Mouse (Mus musculus): ENCODE results near the gene Plin2. TPM values are rescaled to one million over a fixed set of nuclear protein-coding genes. Genes with fewer than 3 reads are reported as not detected.
"Not testable (repeated sequence)": the region's sequence is repeated elsewhere in the genome, so short reads cannot be mapped to it uniquely, and the experiment has no call there.

Plin2 gene
- polyA plus RNA-seq, 1 experiment from 2014 or later = 144 TPM

DNA sequence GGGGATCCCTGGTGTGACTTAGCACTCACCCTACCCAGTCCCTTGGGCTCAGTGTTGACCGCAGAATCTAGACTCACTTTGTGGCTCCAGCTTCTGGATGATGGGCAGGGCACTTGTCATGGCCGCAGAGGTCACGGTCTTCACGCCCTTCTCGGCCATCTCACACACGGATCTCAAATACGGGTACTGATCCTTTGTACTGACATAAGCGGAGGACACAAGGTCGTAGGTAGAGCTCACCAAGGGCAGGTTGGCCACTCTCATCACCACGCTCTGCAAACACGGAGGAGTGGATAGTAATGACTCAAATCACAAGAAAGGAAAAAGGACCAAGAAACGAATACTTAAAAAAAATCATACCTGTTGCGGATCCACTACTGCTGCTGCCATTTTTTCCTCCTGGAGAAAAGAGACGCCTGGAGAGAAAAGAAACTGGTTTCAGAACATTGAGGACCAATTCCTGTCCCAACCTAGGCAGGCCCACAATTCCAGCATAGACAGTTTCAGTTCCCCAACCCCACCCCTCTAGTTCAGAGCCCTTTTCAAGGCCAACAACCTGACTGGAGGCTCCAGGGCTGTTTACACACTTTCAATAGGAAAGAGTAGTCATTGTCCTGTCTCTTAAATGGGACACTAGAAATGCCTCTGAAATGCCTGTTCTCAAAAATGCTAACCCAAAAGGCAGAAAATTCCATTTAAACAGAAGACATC is 1.4 kb downstream of the Plin2 start:
- Histone ChIP-seq H3K27ac (peak overlapping the region; percentile 95), H3K9me3 (replicated peaks) (no peaks in the 10 kb centered on the region), H3K9ac (peak overlapping the region; percentile 96), H3K27me3 (no peaks in the 10 kb centered on the region), H3K4me1 (replicated peaks) (peaks cover 92% of the 10 kb centered on the region), H3K4me3 (replicated peaks) (peak overlapping the region; percentile 88), H3K36me3 (peaks cover 48% of the 10 kb centered on the region), H3K4me2 (peak overlapping the region; percentile 81)
- 86% methylated on average over 14 of the region's 14 CpGs for WGBS (ENCODE audit: insufficient replicate concordance)
- no peak for DNase-seq
- ATAC-seq (ENCODE audit: low read depth) = no peak

DNA sequence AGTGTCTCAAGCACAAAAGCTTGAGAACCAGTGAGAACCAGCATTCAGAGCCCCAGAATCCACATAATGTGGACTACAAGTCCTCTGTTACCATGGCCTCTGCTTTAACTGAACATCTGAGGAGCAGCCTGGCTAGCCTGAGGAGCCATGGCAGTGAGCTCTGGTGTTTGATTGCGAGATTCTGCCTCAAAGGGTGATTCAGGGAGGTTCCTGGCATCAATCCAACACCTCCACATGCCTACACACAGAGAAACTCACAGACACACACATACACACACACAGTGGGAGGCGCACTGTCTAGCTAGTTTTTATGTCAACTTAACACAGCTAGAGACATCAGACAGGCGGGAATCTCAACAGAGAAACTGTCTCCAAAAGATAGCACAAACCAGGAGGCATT is 4.3 kb downstream of the Plin2 start:
- 0 out of 2 replicates have a peak, but pooled peaks cover under 1% of the 10 kb centered on the region for H3K9me3 ChIP-seq (replicated peaks)
- H3K27ac ChIP-seq = peak overlapping the region; percentile 78
- H3K9ac ChIP-seq = peak overlapping the region; percentile 49
- peaks cover 65% of the 10 kb centered on the region for H3K4me1 ChIP-seq (replicated peaks)
- peak overlapping the region; percentile 40 for H3K4me2 ChIP-seq
- DNase-seq (no peak), ATAC-seq (ENCODE audit: low read depth) (no peak)
- peak overlapping the region; percentile 5; the same call in 1 of the 2 replicates for H3K4me3 ChIP-seq (replicated peaks)
- H3K36me3 ChIP-seq = peaks cover 63% of the 10 kb centered on the region
- WGBS (ENCODE audit: insufficient replicate concordance) = 72% methylated on average over 3 of the region's 3 CpGs
- H3K27me3 ChIP-seq = no peaks in the 10 kb centered on the region

DNA sequence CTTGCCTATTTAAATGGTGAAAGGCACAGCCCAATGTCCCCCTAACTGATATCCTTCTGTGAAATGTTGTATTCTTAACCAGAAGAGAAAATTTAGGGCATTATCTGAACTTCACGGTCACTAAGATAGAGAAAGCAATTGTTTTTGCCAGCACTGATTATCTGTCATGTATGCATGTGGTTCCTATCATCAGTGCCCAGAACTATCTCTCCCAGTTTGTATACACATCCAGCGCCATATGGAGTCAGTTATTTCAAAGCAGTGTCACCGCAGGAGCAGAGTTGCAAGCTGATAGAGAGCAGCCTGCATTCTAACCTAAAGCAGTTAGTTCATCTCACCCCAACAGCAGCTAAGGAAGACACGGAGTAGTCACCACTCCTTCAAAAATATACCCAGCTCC is 5.9 kb downstream of the Plin2 start:
- peaks cover 80% of the 10 kb centered on the region for H3K36me3 ChIP-seq
- H3K4me1 ChIP-seq (replicated peaks) = peaks cover 55% of the 10 kb centered on the region
- no peaks in the 10 kb centered on the region for H3K27me3 ChIP-seq
- H3K4me3 ChIP-seq (replicated peaks) = no peak overlapping the region; the same call in 1 of the 2 replicates
- 13% methylated on average over 4 of the region's 4 CpGs for WGBS (ENCODE audit: insufficient replicate concordance)
- peak overlapping the region; percentile 40 for H3K4me2 ChIP-seq
- DNase-seq = peak; percentile 65
- ATAC-seq (ENCODE audit: low read depth) = peak; percentile 89
- H3K9me3 ChIP-seq (replicated peaks) = peaks cover 3% of the 10 kb centered on the region; the same call in 1 of the 2 replicates
- peak overlapping the region; percentile 78 for H3K27ac ChIP-seq
- H3K9ac ChIP-seq = peak overlapping the region; percentile 49; the same call in 1 of the 2 replicates

- 92% methylated on average over 12 of the region's 12 CpGs for WGBS (ENCODE audit: insufficient replicate concordance)
- no peaks in the 10 kb centered on the region for H3K27me3 ChIP-seq
- H3K4me1 ChIP-seq (replicated peaks) = peaks cover 20% of the 10 kb centered on the region
- no peak overlapping the region for H3K27ac ChIP-seq
- H3K4me2 ChIP-seq = no peak overlapping the region
- no peak overlapping the region for H3K9ac ChIP-seq
- peaks cover 3% of the 10 kb centered on the region; the same call in 1 of the 2 replicates for H3K9me3 ChIP-seq (replicated peaks)
- peaks cover 90% of the 10 kb centered on the region for H3K36me3 ChIP-seq
- ATAC-seq (ENCODE audit: low read depth) = no peak
- H3K4me3 ChIP-seq (replicated peaks) = no peak overlapping the region
- DNase-seq = no peak
These were observed 12.7 kb downstream of the Plin2 start for GRCm38 (mm10) chr4:86657176-86657575.

- not testable (repeated sequence) for H3K27ac ChIP-seq; H3K9me3 ChIP-seq (replicated peaks); ATAC-seq (ENCODE audit: low read depth); H3K27me3 ChIP-seq; DNase-seq; H3K9ac ChIP-seq; H3K4me3 ChIP-seq (replicated peaks); H3K4me2 ChIP-seq
- H3K36me3 ChIP-seq = peaks cover 84% of the 10 kb centered on the region
- peaks cover 26% of the 10 kb centered on the region for H3K4me1 ChIP-seq (replicated peaks)
- 82% methylated on average over 8 of the region's 8 CpGs for WGBS (ENCODE audit: insufficient replicate concordance)
These were observed 13.4 kb downstream of the Plin2 start for GRCm38 (mm10) chr4:86656410-86656809.

GRCm38 (mm10) chr4:86651686-86652384 is 18.0 kb downstream of the Plin2 start:
- Histone ChIP-seq H3K27ac (peak overlapping the region; percentile 21; the same call in 1 of the 2 replicates), H3K9me3 (replicated peaks) (no peaks in the 10 kb centered on the region), H3K4me2 (no peak overlapping the region), H3K36me3 (peaks cover 43% of the 10 kb centered on the region), H3K27me3 (no peaks in the 10 kb centered on the region), H3K4me1 (replicated peaks) (peaks cover 20% of the 10 kb centered on the region), H3K4me3 (replicated peaks) (no peak overlapping the region), H3K9ac (no peak overlapping the region)
- DNase-seq (no peak), ATAC-seq (ENCODE audit: low read depth) (peak; percentile 59; the same call in 1 of the 2 replicates)
- 62% methylated on average over 10 of the region's 10 CpGs for WGBS (ENCODE audit: insufficient replicate concordance)

DNA sequence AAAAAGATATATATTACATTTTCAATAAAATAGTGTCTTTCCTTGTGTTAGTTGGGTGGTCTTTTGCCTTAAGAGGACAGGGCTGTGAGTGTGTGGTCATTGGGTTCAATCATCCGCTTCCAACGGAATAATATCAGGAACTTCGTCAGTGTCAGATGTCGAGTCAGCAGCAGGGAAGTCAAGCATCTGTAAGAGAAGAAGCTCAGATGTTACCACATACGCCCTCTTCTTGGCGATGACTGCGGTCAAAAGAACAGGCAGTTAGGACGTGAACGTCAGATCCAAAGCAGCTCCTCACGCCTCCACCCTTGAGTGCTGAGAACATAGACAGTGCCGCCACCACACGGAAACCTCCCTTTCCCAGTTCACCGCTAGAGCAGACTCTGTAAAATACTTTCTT is 21.5 kb downstream of the Plin2 start:
- 84% methylated on average over 10 of the region's 13 CpGs for WGBS (ENCODE audit: insufficient replicate concordance)
- not testable (repeated sequence) for H3K9ac ChIP-seq; H3K27me3 ChIP-seq; H3K27ac ChIP-seq; H3K4me3 ChIP-seq (replicated peaks); H3K4me2 ChIP-seq; DNase-seq; ATAC-seq (ENCODE audit: low read depth); H3K9me3 ChIP-seq (replicated peaks)
- Histone ChIP-seq H3K36me3 (peaks cover 13% of the 10 kb centered on the region; the same call in 1 of the 2 replicates), H3K4me1 (replicated peaks) (peaks cover 11% of the 10 kb centered on the region; the same call in 1 of the 2 replicates)

DNA sequence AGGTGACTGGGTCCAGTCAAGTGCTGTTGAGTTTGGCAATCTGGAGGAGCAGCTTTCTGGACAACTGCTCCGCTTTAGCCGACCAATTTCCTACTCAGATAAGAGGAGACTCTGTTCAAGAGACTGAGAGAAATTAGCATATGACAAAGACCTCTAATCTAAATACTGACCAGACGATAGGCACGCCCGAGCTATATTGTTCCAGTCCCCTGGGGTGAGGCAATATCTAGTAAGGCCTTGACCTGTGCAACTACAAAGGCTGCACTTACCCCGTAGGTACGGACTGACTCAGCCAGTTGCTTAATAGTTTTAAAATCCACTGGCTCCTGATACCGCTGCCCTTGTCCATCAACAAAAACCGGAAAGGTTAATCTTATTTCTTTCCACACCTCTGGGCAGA is 32.3 kb downstream of the Plin2 start:
- 73% methylated on average over 9 of the region's 9 CpGs for WGBS (ENCODE audit: insufficient replicate concordance)
- H3K4me2 ChIP-seq; H3K36me3 ChIP-seq; H3K9me3 ChIP-seq (replicated peaks); H3K27me3 ChIP-seq; H3K9ac ChIP-seq; DNase-seq; H3K27ac ChIP-seq; ATAC-seq (ENCODE audit: low read depth); H3K4me3 ChIP-seq (replicated peaks): not testable (repeated sequence)
- peaks cover 31% of the 10 kb centered on the region for H3K4me1 ChIP-seq (replicated peaks)

DNA sequence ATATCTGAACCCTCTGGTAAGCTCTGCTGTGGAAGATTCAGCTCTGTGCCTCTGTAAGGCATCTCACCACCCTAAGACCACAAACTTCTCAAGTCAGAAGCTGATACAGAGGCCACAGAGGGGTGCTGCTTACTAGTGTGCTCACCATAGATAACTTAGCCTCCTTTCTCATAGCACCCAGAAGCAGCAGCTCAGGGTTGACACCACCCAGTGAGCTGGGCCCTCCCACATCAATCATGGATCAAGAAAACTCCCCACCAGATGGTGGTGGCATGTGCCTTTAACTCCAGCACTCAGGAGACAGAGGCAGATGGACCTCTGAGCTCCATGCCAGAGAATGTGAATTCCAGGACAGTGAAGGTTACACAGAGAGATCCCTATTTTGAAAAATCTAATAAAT is 35.0 kb downstream of the Plin2 start:
- not testable (repeated sequence) for H3K9me3 ChIP-seq (replicated peaks); H3K27me3 ChIP-seq; H3K36me3 ChIP-seq; H3K9ac ChIP-seq; H3K4me3 ChIP-seq (replicated peaks)
- peak overlapping the region; percentile 81 for H3K27ac ChIP-seq
- ATAC-seq (ENCODE audit: low read depth) = peak; percentile 100
- peaks cover 38% of the 10 kb centered on the region for H3K4me1 ChIP-seq (replicated peaks)
- 0 out of 2 replicates have a peak overlapping the region, but pooled peaks have one; percentile 51 for H3K4me2 ChIP-seq
- peak; percentile 59 for DNase-seq

DNA sequence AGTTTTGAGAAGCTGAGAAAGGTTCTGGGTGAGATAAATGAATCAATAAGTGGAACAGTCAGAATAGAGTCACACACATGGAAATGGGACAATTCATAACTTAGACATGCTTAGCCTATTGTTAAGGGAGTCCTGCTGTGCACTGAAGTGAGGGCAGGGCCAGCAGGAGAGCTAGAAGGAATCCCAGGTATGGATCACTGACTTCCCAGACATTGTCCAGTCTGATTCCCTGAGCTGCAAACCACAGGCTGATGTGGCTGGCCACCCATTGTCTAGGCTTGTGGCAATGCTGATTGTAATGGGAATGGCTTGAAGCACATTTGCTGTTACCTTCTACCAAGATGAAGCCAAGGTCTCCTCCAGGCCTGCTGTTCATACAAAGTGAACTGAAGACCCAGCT is 35.5 kb downstream of the Plin2 start:
- not testable (repeated sequence) for H3K9me3 ChIP-seq (replicated peaks); H3K4me3 ChIP-seq (replicated peaks); DNase-seq; H3K36me3 ChIP-seq; H3K27me3 ChIP-seq
- ATAC-seq (ENCODE audit: low read depth) = peak; percentile 1; the same call in 1 of the 2 replicates
- Histone ChIP-seq H3K9ac (peak overlapping the region; percentile 50; the same call in 1 of the 2 replicates), H3K27ac (peak overlapping the region; percentile 81), H3K4me2 (peak overlapping the region; percentile 51), H3K4me1 (replicated peaks) (peaks cover 38% of the 10 kb centered on the region)

DNA sequence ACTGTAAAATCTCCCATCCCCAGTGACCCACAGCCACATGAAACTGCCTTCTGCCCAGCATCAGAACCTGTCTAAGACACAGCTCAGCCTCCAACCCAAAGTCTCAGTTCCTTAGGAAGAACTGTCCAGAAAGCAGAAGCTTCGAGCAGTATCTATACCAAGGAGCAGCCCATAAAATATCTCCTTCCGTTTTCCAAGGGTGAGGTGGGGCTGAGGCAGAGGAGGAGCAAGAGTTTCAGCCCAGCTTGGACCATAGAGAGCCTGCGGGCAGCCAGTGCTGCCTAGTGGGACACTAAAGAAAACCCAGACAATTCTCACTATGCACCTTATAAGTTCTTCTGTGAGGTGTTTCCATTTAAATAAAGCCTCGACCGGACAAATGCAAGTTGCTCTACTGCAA is 37.3 kb downstream of the Plin2 start:
- H3K9ac ChIP-seq; H3K4me2 ChIP-seq; H3K36me3 ChIP-seq; H3K27ac ChIP-seq; H3K27me3 ChIP-seq; ATAC-seq (ENCODE audit: low read depth); H3K9me3 ChIP-seq (replicated peaks); H3K4me3 ChIP-seq (replicated peaks); DNase-seq: not testable (repeated sequence)
- 47% methylated on average over 4 of the region's 5 CpGs for WGBS (ENCODE audit: insufficient replicate concordance)
- H3K4me1 ChIP-seq (replicated peaks) = peaks cover 38% of the 10 kb centered on the region

Measured in liver, embryonic 13.5 days (tissue).